Mouse (Mus musculus) ES-E14 (cell line): ENCODE results near the gene Srp68.

Source experiments
- CHD2 ChIP-seq: IDR thresholded peaks from 2 replicates; pipeline ENCODE4 v1.6.1; 2014; ENCODE audit warnings: mild to moderate bottlenecking, low read depth, low read length, inconsistent platforms
- HCFC1 ChIP-seq: IDR thresholded peaks from 2 replicates; pipeline ENCODE4 v1.6.1; 2012; ENCODE audit warnings: low read length, inconsistent platforms, borderline replicate concordance; ENCODE audit not compliant: insufficient read depth
- MAFK ChIP-seq: IDR thresholded peaks from 2 replicates; pipeline ENCODE4 v1.6.1; 2014; ENCODE audit warnings: mild to moderate bottlenecking, low read depth, low read length, inconsistent platforms; ENCODE audit not compliant: insufficient read depth
- ZNF384 ChIP-seq: IDR thresholded peaks from 2 replicates; pipeline ENCODE4 v1.6.1; 2012; ENCODE audit warnings: low read depth, low read length, inconsistent platforms

GRCm38 (mm10) chr11:116216549-116216948 is 57.5 kb downstream of the Srp68 start:
- TF ChIP-seq CHD2, result no peak
- TF ChIP-seq HCFC1, result no peak
- TF ChIP-seq ZNF384, result no peak
- no peak for TF ChIP-seq MAFK
